Mouse (Mus musculus) G1E (cell line): ENCODE measurements at regions not wholly inside any gene's neighbourhood (a gene's known extent, or its start where the extent isn't known, plus 50 kb on each side); places are given as distances from the start of the nearest gene placed in this dataset.

Experiments
- CTCF ChIP-seq: IDR thresholded peaks from 2 replicates; pipeline ENCODE4 v1.5.1; 2012; ENCODE audit warnings: low read depth, low read length, inconsistent platforms, mixed read lengths
- GATA1 ChIP-seq: IDR thresholded peaks from 2 replicates; pipeline ENCODE4 v1.6.1; 2012; ENCODE audit warnings: borderline replicate concordance, low read length, inconsistent platforms, mixed read lengths
- GATA2 ChIP-seq: IDR thresholded peaks from 2 replicates; pipeline ENCODE4 v1.6.1; 2012; ENCODE audit warnings: low read depth, low read length, inconsistent platforms, borderline replicate concordance
- POLR2AphosphoS5 ChIP-seq: IDR thresholded peaks from 2 replicates; pipeline ENCODE4 v1.6.1; 2012; ENCODE audit warnings: low read depth, low read length, inconsistent platforms; ENCODE audit not compliant: insufficient replicate concordance
- TAL1 ChIP-seq: conservative IDR thresholded peaks from 2 replicates; pipeline ENCODE4 v1.6.1; 2012; ENCODE audit warnings: low read depth, low read length, inconsistent platforms, mixed read lengths

- no peak for TF ChIP-seq CTCF
- no peak for TF ChIP-seq GATA2
- TF ChIP-seq GATA1: no peak
- no peak for TF ChIP-seq POLR2AphosphoS5
- TF ChIP-seq TAL1: no peak
These were observed 113.7 kb upstream of the Fam204a start for GRCm38 (mm10) chr19:60340234-60340633.
